Mouse (Mus musculus) MEL (cell line): ENCODE results near the gene Cdc42bpa. TPM values are rescaled to one million over a fixed set of nuclear protein-coding genes. Genes with fewer than 3 reads are reported as not detected.

Experiments used
- DNase-seq: peaks from one replicate; pipeline ENCODE4 v3.0.0; 2011; ENCODE audit warnings: low read depth, low spot score
- H3K27ac ChIP-seq: 2 replicates; pipeline ENCODE4 v1.5.1; 2012; ENCODE audit warnings: low read depth, mild to moderate bottlenecking, control low read depth, low read length, moderate library complexity; ENCODE audit not compliant: control insufficient read depth
- H3K27me3 ChIP-seq, 2 experiments: fragments of 150-350 bp in 1 of 2; sonication (generic) in 1 of 2; 2 replicates each; pipeline ENCODE4 v1.6.1; 2012; ENCODE audit warnings: low read length in 2 of 2, mild to moderate bottlenecking in 2 of 2, improper control_type of control experiment in 1 of 2, moderate library complexity in 1 of 2; ENCODE audit not compliant: insufficient read depth in 2 of 2, control insufficient read depth in 1 of 2
- H3K36me3 ChIP-seq, 2 experiments: 2 replicates each; pipeline ENCODE4 v1.6.1; 2012 to 2014; ENCODE audit warnings: low read length in 2 of 2, improper control_type of control experiment in 1 of 2, inconsistent platforms in 1 of 2, mild to moderate bottlenecking in 1 of 2; ENCODE audit not compliant: insufficient read depth in 2 of 2, control insufficient read depth in 1 of 2
- H3K4me1 ChIP-seq, 2 experiments: fragments of 150-350 bp in 1 of 2; sonication (generic) in 1 of 2; 2 replicates each; pipeline ENCODE4 v1.6.1; 2012; ENCODE audit warnings: low read length in 2 of 2, improper control_type of control experiment in 1 of 2, mild to moderate bottlenecking in 1 of 2; ENCODE audit not compliant: insufficient read depth in 2 of 2, control insufficient read depth in 1 of 2
- H3K4me3 ChIP-seq, 2 experiments: fragments of 150-350 bp in 1 of 2; sonication (generic) in 1 of 2; 2 replicates each; pipeline ENCODE4 v1.5.1; 2012; ENCODE audit warnings: low read depth in 2 of 2, low read length in 2 of 2, mild to moderate bottlenecking in 2 of 2, moderate library complexity in 2 of 2, control low read depth in 1 of 2, improper control_type of control experiment in 1 of 2; ENCODE audit not compliant: control insufficient read depth in 1 of 2, insufficient read depth in 1 of 2
- H3K79me2 ChIP-seq: 2 replicates; pipeline ENCODE4 v1.6.1; 2012; ENCODE audit warnings: mild to moderate bottlenecking, low read length, moderate library complexity; ENCODE audit not compliant: control insufficient read depth, poor library complexity, insufficient read depth
- H3K9ac ChIP-seq: 2 replicates; pipeline ENCODE4 v1.6.1; 2012; ENCODE audit warnings: low read depth, mild to moderate bottlenecking, control low read depth, low read length, moderate library complexity; ENCODE audit not compliant: control insufficient read depth, poor library complexity, severe bottlenecking
- H3K9me3 ChIP-seq: fragments of 150-350 bp; sonication (generic); replicated peaks from 2 replicates; pipeline ENCODE4 v1.6.1; 2012; ENCODE audit warnings: mild to moderate bottlenecking, low read length, improper control_type of control experiment, moderate library complexity; ENCODE audit not compliant: insufficient read depth
- BHLHE40 ChIP-seq: IDR thresholded peaks from 2 replicates; pipeline ENCODE4 v1.6.1; 2012; ENCODE audit warnings: low read depth, mild to moderate bottlenecking, inconsistent platforms, low read length, improper control_type of control experiment, borderline replicate concordance
- CHD1 ChIP-seq: IDR thresholded peaks from 2 replicates; pipeline ENCODE4 v1.6.1; 2012; ENCODE audit warnings: low read depth, mild to moderate bottlenecking, inconsistent platforms, low read length, improper control_type of control experiment
- ELF1 ChIP-seq: IDR thresholded peaks from 2 replicates; pipeline ENCODE4 v1.6.1; 2014; ENCODE audit warnings: low read depth, mild to moderate bottlenecking, inconsistent platforms, low read length, improper control_type of control experiment, moderate library complexity
- GABPA ChIP-seq: IDR thresholded peaks from 2 replicates; pipeline ENCODE4 v1.6.1; 2012; ENCODE audit warnings: low read depth, mild to moderate bottlenecking, inconsistent platforms, low read length, improper control_type of control experiment, moderate library complexity
- GATA1 ChIP-seq: IDR thresholded peaks from 2 replicates; pipeline ENCODE4 v1.6.1; 2011; ENCODE audit warnings: low read depth, low read length, improper control_type of control experiment
- KAT2A ChIP-seq: conservative IDR thresholded peaks from 2 replicates; pipeline ENCODE4 v1.6.1; 2012; ENCODE audit warnings: low read depth, low read length, improper control_type of control experiment, inconsistent platforms
- MAFK ChIP-seq: IDR thresholded peaks from 2 replicates; pipeline ENCODE4 v1.6.1; 2011; ENCODE audit warnings: low read depth, mild to moderate bottlenecking, low read length, improper control_type of control experiment, borderline replicate concordance
- MAX ChIP-seq: IDR thresholded peaks from 2 replicates; pipeline ENCODE4 v1.6.1; 2011; ENCODE audit warnings: low read length, improper control_type of control experiment
- MEF2A ChIP-seq: IDR thresholded peaks from 2 replicates; pipeline ENCODE4 v1.6.1; 2014; ENCODE audit warnings: low read depth, mild to moderate bottlenecking, inconsistent platforms, low read length, improper control_type of control experiment; ENCODE audit not compliant: poor library complexity, insufficient replicate concordance, severe bottlenecking; ENCODE audit errors: extremely low read depth
- MXI1 ChIP-seq: IDR thresholded peaks from 2 replicates; pipeline ENCODE4 v1.6.1; 2011; ENCODE audit warnings: mild to moderate bottlenecking, low read depth, low read length, improper control_type of control experiment
- MYB ChIP-seq: IDR thresholded peaks from 2 replicates; pipeline ENCODE4 v1.6.1; 2011; ENCODE audit warnings: mild to moderate bottlenecking, low read depth, low read length, improper control_type of control experiment
- MYC ChIP-seq: IDR thresholded peaks from 2 replicates; pipeline ENCODE4 v1.6.1; 2011; ENCODE audit warnings: low read depth, mild to moderate bottlenecking, low read length, improper control_type of control experiment, moderate library complexity
- NELFE ChIP-seq: IDR thresholded peaks from 2 replicates; pipeline ENCODE4 v1.6.1; 2011; ENCODE audit warnings: low read depth, low read length, improper control_type of control experiment
- POLR2AphosphoS5 ChIP-seq: IDR thresholded peaks from 2 replicates; pipeline ENCODE4 v1.6.1; 2012; ENCODE audit warnings: low read depth, borderline replicate concordance, mild to moderate bottlenecking, inconsistent platforms, low read length, moderate library complexity, mixed read lengths
- RCOR1 ChIP-seq: IDR thresholded peaks from 2 replicates; pipeline ENCODE4 v1.6.1; 2012; ENCODE audit warnings: low read depth, mild to moderate bottlenecking, inconsistent platforms, low read length, improper control_type of control experiment
- SIN3A ChIP-seq: IDR thresholded peaks from 2 replicates; pipeline ENCODE4 v1.6.1; 2012; ENCODE audit warnings: low read length, improper control_type of control experiment, inconsistent platforms
- SMC3 ChIP-seq: IDR thresholded peaks from 2 replicates; pipeline ENCODE4 v1.6.1; 2011; ENCODE audit warnings: low read depth, low read length, improper control_type of control experiment
- TBP ChIP-seq: IDR thresholded peaks from 2 replicates; pipeline ENCODE4 v1.8.0; 2011; ENCODE audit warnings: low read depth, low read length, improper control_type of control experiment
- TCF12 ChIP-seq: IDR thresholded peaks from 2 replicates; pipeline ENCODE4 v1.6.1; 2014; ENCODE audit warnings: low read depth, mild to moderate bottlenecking, inconsistent platforms, low read length, improper control_type of control experiment, moderate library complexity
- UBTF ChIP-seq: IDR thresholded peaks from 2 replicates; pipeline ENCODE4 v1.6.1; 2012; ENCODE audit warnings: low read depth, mild to moderate bottlenecking, inconsistent platforms, low read length, improper control_type of control experiment, moderate library complexity, borderline replicate concordance; ENCODE audit not compliant: insufficient read depth
- USF2 ChIP-seq, 2 experiments: IDR thresholded peaks; 2 replicates each; pipeline ENCODE4 v1.6.1; 2011 to 2012; ENCODE audit warnings: improper control_type of control experiment in 2 of 2, low read length in 2 of 2, borderline replicate concordance in 1 of 2, inconsistent platforms in 1 of 2, low read depth in 1 of 2, mild to moderate bottlenecking in 1 of 2; ENCODE audit not compliant: insufficient read depth in 1 of 2
- ZC3H11A ChIP-seq: IDR thresholded peaks from 2 replicates; pipeline ENCODE4 v1.6.1; 2012; ENCODE audit warnings: low read depth, mild to moderate bottlenecking, inconsistent platforms, low read length, improper control_type of control experiment
- ZMIZ1 ChIP-seq: IDR thresholded peaks from 2 replicates; pipeline ENCODE4 v1.6.1; 2012; ENCODE audit warnings: low read depth, mild to moderate bottlenecking, inconsistent platforms, low read length, improper control_type of control experiment, moderate library complexity
- ZNF384 ChIP-seq: IDR thresholded peaks from 2 replicates; pipeline ENCODE4 v1.6.1; 2012; ENCODE audit warnings: low read depth, mild to moderate bottlenecking, inconsistent platforms, low read length, improper control_type of control experiment
- polyA plus RNA-seq, 2 experiments: library from polyadenylated mRNA; stranded (reverse) in 1 of 2; unstranded in 1 of 2; fragments of >175 nt in 1 of 2; fragments of >200 nt in 1 of 2; gene quantifications; 2 replicates each; pipeline versions ENCODE4 v1.2.1 to v1.2.4; 2012; ENCODE audit warnings: low replicate concordance in 2 of 2, low read depth in 1 of 2; ENCODE audit not compliant: insufficient read length in 2 of 2, insufficient read depth in 1 of 2, missing spikeins in 1 of 2
- total RNA-seq: library from RNA; depleted of rRNA; stranded (reverse); fragments of 300-350 nt; gene quantifications from 2 replicates; pipeline ENCODE4 v1.2.3, GENCODE M21; 2012

Gene Cdc42bpa
- total and polyA plus RNA-seq, 3 experiments = 7.7 to 14.6 TPM; not detected in 1

- Histone ChIP-seq H3K79me2 (no peaks in the 10 kb centered on the region), H3K4me1 (no peaks in the 10 kb centered on the region; a peak in 1 of 4 replicates), H3K27ac (no peak overlapping the region), H3K9me3 (no peaks in the 10 kb centered on the region), H3K36me3 (0 out of 4 replicates have a peak, but pooled peaks cover 0 to 2% of the 10 kb centered on the region in 2 experiments), H3K9ac (no peak overlapping the region), H3K4me3 (no peak overlapping the region), H3K27me3 (no peaks in the 10 kb centered on the region)
- no peak for DNase-seq
- TF ChIP-seq ZNF384 (no peak), ZC3H11A (no peak), MAX (no peak), BHLHE40 (no peak), RCOR1 (no peak), ELF1 (no peak), MEF2A (no peak), KAT2A (no peak), TBP (no peak), POLR2AphosphoS5 (no peak), TCF12 (no peak), CHD1 (no peak), UBTF (no peak), SIN3A (no peak), SMC3 (no peak), MXI1 (no peak), ZMIZ1 (no peak), NELFE (no peak), USF2 (IDR thresholded peaks at IDR 0.05; ENCODE audit: borderline replicate concordance in 1 of 2, insufficient read depth in 1 of 2, low read depth in 1 of 2, low read length in 2 of 2) (no peak), GABPA (no peak)
Observed at GRCm38 (mm10) chr1:179984171-179984570, 23.9 kb downstream of the Cdc42bpa start.

- peaks cover 0 to 2% of the 10 kb centered on the region in 2 experiments; a peak in 2 of 4 replicates for H3K36me3 ChIP-seq
- H3K9ac ChIP-seq = no peak overlapping the region
- H3K27ac ChIP-seq = no peak overlapping the region
- DNase-seq = no peak
- H3K79me2 ChIP-seq = no peaks in the 10 kb centered on the region; the same call in 1 of the 2 replicates
- H3K27me3 ChIP-seq = no peaks in the 10 kb centered on the region
- H3K9me3 ChIP-seq = no peaks in the 10 kb centered on the region
- no peak overlapping the region for H3K4me3 ChIP-seq
- TF ChIP-seq SIN3A (no peak), MAFK (no peak), GATA1 (no peak), MYB (no peak), BHLHE40 (no peak), MXI1 (no peak), USF2 (IDR thresholded peaks at IDR 0.05; ENCODE audit: borderline replicate concordance in 1 of 2, insufficient read depth in 1 of 2, low read depth in 1 of 2, low read length in 2 of 2) (no peak), MYC (no peak), ELF1 (no peak), ZC3H11A (no peak), MEF2A (no peak)
- no peaks in the 10 kb centered on the region for H3K4me1 ChIP-seq
Observed at GRCm38 (mm10) chr1:179991660-179992235, 31.5 kb downstream of the Cdc42bpa start.
